Mouse (Mus musculus): ENCODE measurements around the gene Cbx6. TPM values are rescaled to one million over a fixed set of nuclear protein-coding genes. Genes with fewer than 3 reads are reported as not detected.

Cbx6 gene
- total RNA-seq (2018; cell fraction: chromatin; rRNA removed): 10 to 100 TPM in 7 of 26 experiments, 1 to 10 TPM in 13, under 1 TPM in 6; 0.48 to 19.1 (median 5.0) TPM
- 1 to 10 TPM; 2.6 to 9.3 (median 6.0) TPM for total RNA-seq (2018; cell fraction: cytosol; rRNA removed)
- total RNA-seq (2018; cell fraction: nucleus; rRNA removed): 10 to 100 TPM in 6 of 26 experiments, 1 to 10 TPM in 20; 1.6 to 20.8 (median 4.8) TPM
- polyA plus RNA-seq (2018): 5.7 to 7.7 TPM (median 6.8 TPM) in 3 replicates

DNA sequence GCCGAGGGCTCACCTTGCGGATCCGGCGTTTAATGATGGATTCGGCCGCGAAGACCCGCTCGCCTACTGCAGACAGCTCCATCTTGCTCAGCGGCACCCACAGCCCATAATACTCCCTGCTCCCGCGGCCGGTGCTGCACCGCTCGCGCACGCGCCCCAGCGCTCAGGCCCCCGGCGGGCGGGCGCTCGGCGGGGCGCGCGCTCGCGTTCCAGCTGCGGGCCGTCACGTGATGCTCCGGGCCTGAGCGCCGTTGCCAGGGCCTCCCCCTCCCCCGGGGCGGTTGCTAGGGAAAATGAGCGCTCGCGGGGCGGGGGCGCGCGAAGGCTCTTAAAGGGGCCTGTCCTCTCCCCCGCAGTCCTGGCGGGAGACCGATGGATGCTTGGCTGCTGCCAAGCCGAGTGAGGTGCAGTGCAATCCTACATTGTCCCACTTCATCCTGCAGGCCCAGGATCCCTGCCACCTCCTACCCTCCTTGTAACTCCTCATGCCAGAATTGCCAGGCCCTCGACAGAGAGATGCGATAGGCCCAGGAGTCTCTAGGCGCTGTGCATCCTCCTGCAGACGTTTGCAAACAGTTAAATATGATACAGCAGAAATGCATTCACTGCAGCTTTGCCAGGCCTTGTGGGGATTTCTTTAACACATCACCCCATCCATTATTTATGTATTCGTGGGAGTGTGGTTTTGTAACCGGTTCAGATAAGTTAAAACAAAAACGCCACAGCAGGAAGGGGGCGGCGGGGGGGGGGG, at the start of gene Cbx6, which contains the start of gene Npcd:
Gene Cbx6 (minus strand): TSS at position 559 of the 751 bp plus-strand sequence.
Gene Npcd (minus strand): TSS at position 108 of the 751 bp plus-strand sequence.
- no peaks in the 10 kb centered on the region for H3K36me3 ChIP-seq (ENCODE audit: inconsistent target)
- peak within 1 kb of the TSS; percentile 56 for H3K4me3 ChIP-seq (ENCODE audit: inconsistent target)
- no peaks in the 10 kb centered on the region for H3K79me2 ChIP-seq (ENCODE audit: inconsistent target)
- WGBS (ENCODE audit: missing documents): 3% methylated on average over 58 of the region's 58 CpGs
- no peak within 1 kb of the TSS for H3K27ac ChIP-seq

DNA sequence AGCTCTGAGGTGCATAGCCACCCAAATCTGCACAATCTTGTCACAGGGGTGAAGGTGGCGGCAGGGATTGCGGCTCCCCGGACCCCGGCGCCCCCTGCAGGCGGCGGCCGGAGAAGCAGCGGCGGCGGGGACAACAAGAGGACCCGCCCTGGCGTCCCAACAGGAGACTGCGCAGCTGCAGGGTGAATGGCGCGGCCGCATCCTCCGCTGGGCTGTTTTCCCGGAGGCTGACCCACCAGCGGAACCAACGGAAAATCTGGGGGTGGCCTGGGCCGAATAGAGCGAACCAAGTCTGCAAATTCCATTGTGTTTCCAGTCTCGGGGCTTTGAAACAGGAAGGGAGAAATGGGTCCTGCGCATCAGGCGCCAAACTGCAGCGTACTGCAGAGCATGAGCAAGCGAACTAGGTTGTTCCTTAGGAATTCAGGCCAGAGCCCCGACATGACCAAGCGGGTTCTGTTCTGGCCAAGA, 48.9 kb upstream of the Cbx6 start:
- Histone ChIP-seq H3K79me2 (ENCODE audit: inconsistent target) (no peaks in the 10 kb centered on the region), H3K27ac (peak overlapping the region; percentile 28), H3K4me3 (ENCODE audit: inconsistent target) (peak overlapping the region; percentile 39), H3K36me3 (ENCODE audit: inconsistent target) (peaks cover 7% of the 10 kb centered on the region)
- under 1% methylated on average over 30 of the region's 30 CpGs for WGBS (ENCODE audit: missing documents)

DNA sequence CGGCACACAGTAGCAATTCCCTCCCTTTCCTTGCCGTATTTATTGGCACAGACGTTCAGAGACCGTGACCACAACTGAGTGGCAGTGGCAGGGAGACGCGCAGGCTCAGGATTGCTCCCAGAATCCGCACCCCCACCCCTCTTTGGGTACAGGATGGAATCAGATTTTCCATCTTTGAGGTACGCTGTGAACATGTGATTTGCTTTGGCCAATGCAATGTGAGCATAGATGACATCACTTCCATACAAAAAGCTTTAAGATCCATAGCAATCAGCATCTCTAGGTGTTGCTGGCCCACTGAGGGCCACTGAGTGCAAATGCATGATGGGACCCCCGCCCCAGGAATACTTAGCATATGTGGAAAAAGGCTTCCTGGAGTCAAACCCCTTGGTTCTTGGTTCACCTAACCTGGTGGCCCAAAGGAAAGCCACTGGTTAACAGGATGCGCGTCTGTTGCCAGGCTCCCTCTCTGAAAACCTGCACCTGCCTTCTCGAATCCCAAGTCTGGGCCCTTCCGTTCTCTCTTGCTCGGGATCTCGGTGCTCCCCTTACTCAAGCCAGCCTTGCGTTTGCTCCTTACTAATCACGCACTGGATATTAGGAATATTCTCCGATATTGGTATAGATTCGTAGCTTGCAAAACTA, 48.3 kb upstream of the Cbx6 start:
- no peak overlapping the region for H3K27ac ChIP-seq
- H3K4me3 ChIP-seq (ENCODE audit: inconsistent target): no peak overlapping the region
- no peaks in the 10 kb centered on the region for H3K79me2 ChIP-seq (ENCODE audit: inconsistent target)
- H3K36me3 ChIP-seq (ENCODE audit: inconsistent target): peaks cover under 1% of the 10 kb centered on the region; the same call in 1 of the 2 replicates
- WGBS (ENCODE audit: missing documents): 31% methylated on average over 19 of the region's 19 CpGs

DNA sequence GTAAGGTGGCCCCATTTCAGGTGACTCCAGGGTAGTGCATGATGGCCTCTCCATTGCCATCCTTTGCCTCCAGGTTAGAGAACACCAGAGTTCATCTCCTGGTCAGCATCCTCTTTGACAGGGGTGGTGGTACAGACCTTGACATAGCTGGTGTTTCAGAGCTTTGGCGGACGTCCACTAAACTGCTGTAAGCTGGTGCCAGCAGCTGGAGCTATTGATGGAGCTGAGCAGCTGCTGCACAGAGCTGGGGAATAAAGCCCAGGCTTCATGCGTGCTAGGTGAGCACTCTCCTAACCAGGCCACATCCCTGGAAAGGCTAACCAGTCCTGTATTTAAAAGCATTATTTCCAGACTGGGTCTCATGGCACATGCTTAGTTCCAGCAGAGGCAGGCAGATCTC, 46.0 kb upstream of the Cbx6 start:
- 96% methylated on average over 3 of the region's 3 CpGs for WGBS (ENCODE audit: missing documents)
- Histone ChIP-seq H3K36me3 (ENCODE audit: inconsistent target) (no peaks in the 10 kb centered on the region), H3K79me2 (ENCODE audit: inconsistent target) (no peaks in the 10 kb centered on the region), H3K4me3 (ENCODE audit: inconsistent target) (no peak overlapping the region), H3K27ac (no peak overlapping the region)

DNA sequence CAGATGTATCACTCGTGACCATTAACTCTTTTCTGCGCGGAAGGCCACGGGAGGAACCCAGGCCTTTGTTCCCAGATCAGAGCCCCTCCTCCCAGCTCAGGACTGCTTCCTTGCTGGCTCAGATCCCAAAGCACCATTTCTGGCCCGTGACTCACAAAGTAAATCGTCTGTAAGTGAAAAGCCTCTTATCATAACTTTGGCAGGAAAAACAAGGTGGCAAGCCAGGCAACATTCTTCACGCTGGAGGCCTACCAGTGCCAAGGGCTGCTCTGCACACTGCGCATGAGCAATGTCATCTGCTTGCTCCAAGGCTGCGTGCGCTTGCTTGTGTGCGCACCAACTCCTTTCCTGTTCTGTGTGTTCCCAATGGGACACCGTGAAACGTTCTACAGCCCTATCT, 44.8 kb upstream of the Cbx6 start:
- Histone ChIP-seq H3K79me2 (ENCODE audit: inconsistent target) (no peaks in the 10 kb centered on the region), H3K4me3 (ENCODE audit: inconsistent target) (no peak overlapping the region), H3K36me3 (ENCODE audit: inconsistent target) (no peaks in the 10 kb centered on the region), H3K27ac (no peak overlapping the region)
- 29% methylated on average over 13 of the region's 13 CpGs for WGBS (ENCODE audit: missing documents)

DNA sequence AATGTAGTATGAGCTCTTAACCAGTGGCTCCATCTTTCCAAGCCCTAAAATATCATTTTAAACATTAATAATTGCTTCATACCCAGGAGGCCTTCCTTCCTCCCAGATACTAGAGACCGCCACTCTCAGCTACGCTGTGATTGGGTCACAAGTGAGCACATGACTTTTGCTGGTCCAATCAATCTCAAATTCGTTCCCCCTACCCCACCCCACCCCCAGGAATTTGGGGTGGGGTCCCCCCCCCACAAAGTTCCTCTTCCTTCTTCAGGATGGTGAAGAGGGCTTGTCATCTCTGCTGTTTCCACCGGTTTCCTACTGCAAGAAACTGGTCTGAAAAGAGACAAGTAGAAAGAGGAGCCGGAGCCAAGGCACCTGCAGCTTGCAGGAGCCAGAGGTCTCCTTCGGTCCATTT, 44.2 kb upstream of the Cbx6 start:
- H3K79me2 ChIP-seq (ENCODE audit: inconsistent target): no peaks in the 10 kb centered on the region
- no peak overlapping the region for H3K27ac ChIP-seq
- 64% methylated on average over 6 of the region's 6 CpGs for WGBS (ENCODE audit: missing documents)
- H3K36me3 ChIP-seq (ENCODE audit: inconsistent target): no peaks in the 10 kb centered on the region
- H3K4me3 ChIP-seq (ENCODE audit: inconsistent target): no peak overlapping the region

DNA sequence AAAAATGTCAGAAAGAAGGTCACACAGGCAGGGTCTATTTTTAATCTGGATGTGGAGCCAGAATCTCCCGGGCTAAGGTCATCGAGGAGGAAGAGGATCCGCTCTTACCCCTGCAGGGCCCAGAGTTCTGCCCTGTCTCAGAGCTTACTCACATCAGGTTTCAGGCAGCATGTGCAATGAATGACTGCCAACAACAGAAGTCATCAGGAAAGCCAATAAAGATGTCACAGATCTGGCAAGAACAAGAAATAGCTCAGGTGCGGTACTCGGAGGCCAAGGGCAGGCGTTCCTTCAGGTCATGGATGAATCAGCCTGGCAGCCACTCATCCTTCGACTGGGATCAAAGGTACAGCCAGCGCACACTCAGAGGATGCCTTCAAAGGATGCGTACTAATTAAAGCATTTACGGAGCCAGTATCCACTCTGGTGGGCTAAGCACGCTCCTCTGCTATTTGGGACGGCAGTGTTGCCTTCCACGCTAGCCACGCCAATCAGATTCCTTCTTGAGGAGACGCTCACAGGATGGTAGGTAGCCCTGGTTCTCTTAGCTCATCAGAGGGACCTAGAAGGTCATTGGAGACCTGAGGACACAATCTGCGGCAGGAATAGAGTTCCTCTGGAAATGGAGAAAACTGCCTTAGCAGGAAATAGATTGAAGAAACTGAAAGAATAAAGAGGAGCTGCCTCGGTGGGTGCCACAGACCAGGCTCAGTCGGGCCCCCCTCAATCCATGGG, 40.9 kb upstream of the Cbx6 start:
- WGBS (ENCODE audit: missing documents): 94% methylated on average over 18 of the region's 18 CpGs
- Histone ChIP-seq H3K4me3 (ENCODE audit: inconsistent target) (no peak overlapping the region), H3K79me2 (ENCODE audit: inconsistent target) (no peaks in the 10 kb centered on the region), H3K36me3 (ENCODE audit: inconsistent target) (no peaks in the 10 kb centered on the region), H3K27ac (no peak overlapping the region)

DNA sequence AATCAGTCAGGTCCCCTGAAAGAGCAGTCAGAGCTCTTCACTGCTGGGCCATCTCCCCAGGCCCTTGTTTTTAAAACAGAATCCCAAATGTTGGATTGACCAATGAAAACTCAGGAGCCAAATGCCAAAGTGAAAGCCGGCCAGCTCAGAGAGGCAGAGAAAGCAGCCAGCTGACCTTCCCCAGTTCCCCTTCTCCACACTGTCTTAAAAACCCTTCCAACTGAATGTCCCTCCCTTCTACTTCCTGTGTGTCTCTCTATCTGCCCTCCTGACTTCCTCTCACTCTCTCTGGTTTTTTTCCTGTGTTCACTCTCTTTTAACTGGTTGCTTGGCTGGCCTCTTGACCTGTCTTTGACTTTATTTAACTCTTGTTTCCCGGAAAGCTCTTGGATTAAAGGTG, 39.5 kb upstream of the Cbx6 start:
- Histone ChIP-seq H3K36me3 (ENCODE audit: inconsistent target) (no peaks in the 10 kb centered on the region), H3K27ac (no peak overlapping the region), H3K4me3 (ENCODE audit: inconsistent target) (no peak overlapping the region), H3K79me2 (ENCODE audit: inconsistent target) (no peaks in the 10 kb centered on the region)
- WGBS (ENCODE audit: missing documents): 35% methylated on average over 2 of the region's 2 CpGs

DNA sequence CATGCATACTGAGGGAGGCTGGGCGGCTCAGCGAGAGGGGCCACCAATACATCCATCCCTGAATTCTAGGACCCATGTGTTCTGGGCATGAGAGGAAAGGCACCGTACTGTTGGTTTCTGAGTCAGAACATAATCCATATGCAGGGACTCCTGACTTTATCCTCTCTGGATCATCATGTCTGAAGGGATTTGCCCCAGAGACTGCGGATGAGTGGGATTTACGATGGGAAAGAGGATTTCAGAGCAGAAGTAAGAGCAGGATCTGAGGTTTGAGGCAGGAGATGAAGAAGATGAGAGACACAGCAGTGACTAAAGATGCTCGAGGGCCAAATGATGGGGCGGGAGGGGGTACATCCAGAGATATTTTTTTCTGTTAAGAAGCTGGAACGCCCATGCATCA, 39.1 kb upstream of the Cbx6 start:
- no peak overlapping the region for H3K27ac ChIP-seq
- no peaks in the 10 kb centered on the region for H3K36me3 ChIP-seq (ENCODE audit: inconsistent target)
- H3K79me2 ChIP-seq (ENCODE audit: inconsistent target): no peaks in the 10 kb centered on the region
- no peak overlapping the region for H3K4me3 ChIP-seq (ENCODE audit: inconsistent target)
- 93% methylated on average over 8 of the region's 8 CpGs for WGBS (ENCODE audit: missing documents)

DNA sequence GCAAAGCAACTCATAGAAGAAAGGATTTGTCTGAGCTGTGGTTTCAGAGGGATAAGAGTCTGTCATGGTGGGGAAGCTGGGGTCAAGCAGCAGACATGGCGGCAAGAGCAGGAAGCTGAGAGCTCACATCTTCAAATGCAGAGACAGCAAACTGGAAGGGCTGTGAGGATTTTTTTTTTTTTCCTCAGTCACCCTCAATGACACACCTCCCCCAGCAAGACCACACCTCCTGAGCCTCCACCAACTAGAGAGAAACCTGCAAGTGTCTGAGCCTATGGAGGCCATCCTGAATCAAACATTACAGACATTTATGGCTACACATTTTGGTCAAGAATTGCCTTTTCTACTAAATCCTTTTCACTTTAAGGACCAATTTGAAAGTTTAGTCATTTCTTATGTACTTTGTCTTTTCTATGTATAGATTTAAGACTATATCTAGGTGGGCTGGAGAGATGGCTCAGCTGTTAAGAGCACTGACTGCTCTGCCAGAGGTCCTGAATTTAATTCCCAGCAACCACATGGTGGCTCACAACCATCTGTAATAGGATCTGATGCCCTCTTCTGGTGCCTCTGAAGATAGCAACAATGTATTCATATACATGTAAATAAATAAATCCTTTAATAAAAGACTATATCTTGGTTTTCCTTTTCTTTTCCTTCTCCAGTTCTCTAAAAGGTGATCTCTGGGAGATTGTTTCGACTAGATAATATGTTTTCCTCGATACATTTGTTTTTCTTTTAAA, 32.9 kb upstream of the Cbx6 start:
- H3K27ac ChIP-seq: no peak overlapping the region
- WGBS (ENCODE audit: missing documents): 93% methylated on average over 3 of the region's 3 CpGs
- H3K4me3 ChIP-seq (ENCODE audit: inconsistent target): no peak overlapping the region
- H3K79me2 ChIP-seq (ENCODE audit: inconsistent target): no peaks in the 10 kb centered on the region
- no peaks in the 10 kb centered on the region for H3K36me3 ChIP-seq (ENCODE audit: inconsistent target)

DNA sequence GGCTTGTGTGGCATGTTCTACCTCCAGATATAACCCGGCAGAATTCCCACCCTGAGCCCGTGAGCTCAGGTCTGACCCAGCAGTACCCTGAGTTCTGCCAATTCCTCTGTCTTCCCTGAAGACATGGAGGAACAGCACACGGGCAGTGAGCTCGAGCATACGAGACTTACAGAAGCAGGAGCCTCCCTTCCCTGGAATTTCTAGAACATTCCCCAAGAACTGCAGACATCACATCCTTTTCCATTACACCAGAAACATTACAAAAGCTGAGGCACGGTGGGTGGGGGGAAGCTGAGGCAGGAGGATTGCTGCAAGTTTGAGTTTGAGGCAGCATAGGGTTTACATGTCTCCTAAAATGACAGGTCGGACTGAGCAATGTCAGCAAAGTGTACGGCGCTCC, 25.3 kb upstream of the Cbx6 start:
- H3K79me2 ChIP-seq (ENCODE audit: inconsistent target): no peaks in the 10 kb centered on the region
- H3K36me3 ChIP-seq (ENCODE audit: inconsistent target): no peaks in the 10 kb centered on the region
- H3K4me3 ChIP-seq (ENCODE audit: inconsistent target): no peak overlapping the region
- WGBS (ENCODE audit: missing documents): 91% methylated on average over 9 of the region's 9 CpGs
- no peak overlapping the region for H3K27ac ChIP-seq

DNA sequence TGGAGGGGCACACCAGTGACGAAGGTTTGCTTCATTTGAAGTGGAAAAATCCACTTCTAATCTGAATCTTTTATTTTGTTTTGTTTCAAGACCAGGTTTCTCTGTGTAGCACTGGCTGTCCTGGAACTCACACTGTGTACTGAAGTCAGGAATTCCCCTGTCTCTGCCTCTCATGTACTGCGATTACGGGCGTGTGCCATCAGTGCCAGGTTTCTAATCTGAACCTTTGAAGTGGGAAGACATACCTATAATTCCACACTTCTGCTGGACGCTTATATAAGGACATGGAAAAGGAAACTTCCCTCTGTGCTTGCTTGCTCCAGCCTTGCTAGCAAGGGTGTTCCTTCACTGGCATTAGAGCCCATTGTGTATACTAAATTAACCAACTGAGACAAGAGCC, 24.5 kb upstream of the Cbx6 start:
- no peaks in the 10 kb centered on the region for H3K36me3 ChIP-seq (ENCODE audit: inconsistent target)
- H3K4me3 ChIP-seq (ENCODE audit: inconsistent target): no peak overlapping the region
- H3K79me2 ChIP-seq (ENCODE audit: inconsistent target): no peaks in the 10 kb centered on the region
- no peak overlapping the region for H3K27ac ChIP-seq
- WGBS (ENCODE audit: missing documents): 89% methylated on average over 5 of the region's 5 CpGs

DNA sequence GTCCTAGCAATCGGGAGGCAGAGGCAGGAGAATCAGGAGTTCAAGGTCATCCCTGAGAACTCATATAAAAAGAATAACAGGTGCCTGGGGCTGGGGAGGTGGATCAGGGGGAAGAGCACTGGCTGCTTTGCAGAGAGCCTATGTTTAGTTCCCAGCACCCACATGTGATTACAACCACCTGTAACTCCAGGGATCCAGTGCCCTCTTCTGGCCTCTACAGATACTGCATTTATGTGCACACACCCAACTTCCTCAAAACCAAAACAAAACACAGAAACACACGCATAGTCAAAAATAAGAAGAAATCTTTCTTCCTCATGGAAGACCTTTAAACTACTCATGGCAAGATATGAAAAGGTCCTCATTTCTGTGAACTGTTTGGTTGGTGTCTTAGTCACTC, 15.7 kb upstream of the Cbx6 start:
- Histone ChIP-seq H3K4me3 (ENCODE audit: inconsistent target) (no peak overlapping the region), H3K79me2 (ENCODE audit: inconsistent target) (no peaks in the 10 kb centered on the region), H3K36me3 (ENCODE audit: inconsistent target) (no peaks in the 10 kb centered on the region), H3K27ac (no peak overlapping the region)
- WGBS (ENCODE audit: missing documents): 69% methylated on average over 2 of the region's 2 CpGs

DNA sequence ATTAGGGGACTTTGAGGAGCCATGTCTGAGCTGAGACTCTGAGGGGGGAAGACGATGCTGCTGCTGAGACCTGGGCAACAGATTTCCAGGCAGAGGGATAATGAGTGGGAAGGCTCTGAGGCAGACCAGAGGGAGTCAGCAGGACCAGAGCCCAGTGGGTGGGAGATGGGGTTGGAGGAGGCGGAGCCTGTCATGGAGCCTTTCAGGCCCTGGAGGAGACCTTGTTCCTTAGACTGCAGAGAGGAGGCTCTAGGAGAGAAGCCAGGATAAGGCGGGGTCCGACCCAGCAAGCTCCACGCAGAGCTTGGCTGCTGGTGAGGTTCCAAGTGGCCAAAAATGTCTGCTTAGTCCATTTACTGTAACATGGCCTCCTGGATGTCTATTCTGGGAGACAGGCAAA, 12.6 kb upstream of the Cbx6 start:
- Histone ChIP-seq H3K4me3 (ENCODE audit: inconsistent target) (no peak overlapping the region), H3K79me2 (ENCODE audit: inconsistent target) (no peaks in the 10 kb centered on the region)
- 69% methylated on average over 5 of the region's 5 CpGs for WGBS (ENCODE audit: missing documents)

More for the DNA sequence above, 12.6 kb upstream of the Cbx6 start:
- no peaks in the 10 kb centered on the region for H3K36me3 ChIP-seq (ENCODE audit: inconsistent target)
- H3K27ac ChIP-seq: no peak overlapping the region
